Mouse (Mus musculus) intestine, postnatal 0 days (tissue): ENCODE measurements at regions not wholly inside any gene's neighbourhood (a gene's known extent, or its start where the extent isn't known, plus 50 kb on each side); places are given as distances from the start of the nearest gene placed in this dataset.

Experiments used
- ATAC-seq: fragments of 200-750 bp; cut with Nextera tagmentation; 2 replicates; pipeline ENCODE4 v1.8.0; 2017; ENCODE audit warnings: mild to moderate bottlenecking, moderate TSS enrichment, moderate library complexity
- H3K27ac ChIP-seq: fragments of 300-500 bp; sonication (generic); 2 replicates; pipeline ENCODE4 v1.5.1; 2014; ENCODE audit warnings: mild to moderate bottlenecking, low read depth, low read length, moderate library complexity
- H3K27me3 ChIP-seq: fragments of 300-500 bp; sonication (generic); replicated peaks from 2 replicates; pipeline ENCODE4 v1.6.1; 2014; ENCODE audit warnings: low read length, mixed read lengths; ENCODE audit not compliant: control insufficient read depth, insufficient read depth
- H3K36me3 ChIP-seq: fragments of 300-500 bp; sonication (generic); 2 replicates; pipeline ENCODE4 v1.6.1; 2014; ENCODE audit warnings: mild to moderate bottlenecking, moderate library complexity; ENCODE audit not compliant: control insufficient read depth, insufficient read depth
- H3K4me1 ChIP-seq: fragments of 300-500 bp; sonication (generic); replicated peaks from 2 replicates; pipeline ENCODE4 v1.6.1; 2014; ENCODE audit warnings: antibody characterized with exemption, low read length, mixed read lengths; ENCODE audit not compliant: control insufficient read depth, insufficient read depth
- H3K4me2 ChIP-seq: fragments of 300-500 bp; sonication (generic); replicated peaks from 2 replicates; pipeline ENCODE4 v1.6.1; 2014; ENCODE audit warnings: low read depth, mild to moderate bottlenecking, moderate library complexity
- H3K4me3 ChIP-seq: fragments of 300-500 bp; sonication (generic); 2 replicates; pipeline ENCODE4 v1.5.1; 2014; ENCODE audit warnings: low read depth, low read length
- H3K9ac ChIP-seq: fragments of 300-500 bp; sonication (generic); 2 replicates; pipeline ENCODE4 v1.6.1; 2014; ENCODE audit warnings: mild to moderate bottlenecking, low read depth, low read length
- H3K9me3 ChIP-seq: fragments of 300-500 bp; sonication (generic); 2 replicates; pipeline ENCODE4 v1.6.1; 2016; ENCODE audit warnings: mixed run types; ENCODE audit not compliant: control insufficient read depth
- CTCF ChIP-seq: sonication (generic); IDR thresholded peaks from 2 replicates; pipeline ENCODE4 v1.5.1; 2016; ENCODE audit warnings: low read depth, mild to moderate bottlenecking, control low read depth, antibody characterized with exemption, moderate library complexity
- WGBS: fragments of 180-500 bp; shearing (Covaris S2); extraction: QIAGEN DNeasy Blood & Tissue Kit; methylation state at CpG from one replicate; pipeline ENCODE4 v1.1.7; 2014; 5-methylcytosine and 5-hydroxymethylcytosine counted together

- Histone ChIP-seq H3K4me1 (peaks cover 3% of the 10 kb centered on the region; the same call in 1 of the 2 replicates), H3K4me2 (no peak overlapping the region), H3K9me3 (no peaks in the 10 kb centered on the region), H3K4me3 (no peak overlapping the region), H3K36me3 (no peaks in the 10 kb centered on the region), H3K27me3 (no peaks in the 10 kb centered on the region), H3K27ac (no peak overlapping the region), H3K9ac (no peak overlapping the region)
- no peak for ATAC-seq
- peak; percentile 89 for TF ChIP-seq CTCF
- 45% methylated on average over 14 of the region's 14 CpGs for WGBS
Observed at GRCm38 (mm10) chr7:116701466-116702342, 197.5 kb downstream of the Nucb2 start.

- WGBS: 88% methylated on average over 2 of the region's 2 CpGs
- Histone ChIP-seq H3K27me3 (no peaks in the 10 kb centered on the region), H3K27ac (no peak overlapping the region), H3K9me3 (no peaks in the 10 kb centered on the region), H3K4me2 (no peak overlapping the region), H3K4me1 (peaks cover 3% of the 10 kb centered on the region; the same call in 1 of the 2 replicates), H3K36me3 (no peaks in the 10 kb centered on the region), H3K4me3 (no peak overlapping the region), H3K9ac (no peak overlapping the region)
- peak; percentile 25; the same call in 1 of the 2 replicates for TF ChIP-seq CTCF
- ATAC-seq: no peak
Observed at GRCm38 (mm10) chr7:116702596-116702995, 198.4 kb downstream of the Nucb2 start.

GRCm38 (mm10) chr7:116711541-116711940 lies 207.4 kb downstream of the Nucb2 start:
- no peak for TF ChIP-seq CTCF
- ATAC-seq: no peak
- WGBS: 82% methylated on average over 2 of the region's 2 CpGs

GRCm38 (mm10) chr7:116713200-116713599 lies 209.0 kb downstream of the Nucb2 start:
- Histone ChIP-seq H3K4me2 (no peak overlapping the region), H3K4me1 (no peaks in the 10 kb centered on the region), H3K27me3 (no peaks in the 10 kb centered on the region), H3K36me3 (no peaks in the 10 kb centered on the region), H3K27ac (no peak overlapping the region), H3K9ac (no peak overlapping the region), H3K4me3 (no peak overlapping the region), H3K9me3 (no peaks in the 10 kb centered on the region)
- no peak for TF ChIP-seq CTCF
- 78% methylated on average over 8 of the region's 8 CpGs for WGBS
- no peak for ATAC-seq

More at GRCm38 (mm10) chr7:116711541-116711940, 207.4 kb downstream of the Nucb2 start:
- H3K27ac ChIP-seq: no peak overlapping the region
- H3K4me2 ChIP-seq: no peak overlapping the region
- no peaks in the 10 kb centered on the region for H3K36me3 ChIP-seq
- no peaks in the 10 kb centered on the region for H3K9me3 ChIP-seq
- no peak overlapping the region for H3K9ac ChIP-seq
- H3K4me1 ChIP-seq: no peaks in the 10 kb centered on the region
- H3K27me3 ChIP-seq: no peaks in the 10 kb centered on the region
- H3K4me3 ChIP-seq: no peak overlapping the region

- ATAC-seq: no peak
- Histone ChIP-seq H3K9ac (no peak overlapping the region), H3K27me3 (no peaks in the 10 kb centered on the region), H3K9me3 (no peaks in the 10 kb centered on the region), H3K27ac (no peak overlapping the region), H3K4me1 (no peaks in the 10 kb centered on the region), H3K4me3 (no peak overlapping the region), H3K4me2 (no peak overlapping the region), H3K36me3 (no peaks in the 10 kb centered on the region)
- WGBS: 54% methylated on average over 10 of the region's 10 CpGs
- TF ChIP-seq CTCF: no peak
Observed at GRCm38 (mm10) chr7:116715234-116716046, 211.3 kb downstream of the Nucb2 start.

DNA sequence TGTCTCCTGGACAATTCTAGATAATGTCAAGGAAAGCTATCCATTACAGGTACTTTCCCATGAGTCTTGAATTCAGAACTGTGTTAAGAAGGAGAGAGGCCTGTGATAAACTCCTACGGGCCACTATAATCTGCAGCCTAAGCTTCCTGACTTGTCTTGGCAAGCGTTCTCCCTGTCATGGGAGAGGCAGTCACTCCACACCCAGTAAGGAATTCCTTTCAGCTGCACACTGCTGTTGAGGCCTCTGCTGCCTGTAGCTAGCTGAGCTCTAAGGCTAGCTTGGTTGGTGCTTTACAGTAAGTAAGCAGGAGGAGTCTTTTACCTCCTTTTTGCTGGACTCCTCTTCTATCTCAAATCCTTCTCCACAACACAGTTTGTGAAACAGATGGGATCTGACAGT lies 224.2 kb downstream of the Nucb2 start:
- H3K9me3 ChIP-seq: no peaks in the 10 kb centered on the region
- no peak for TF ChIP-seq CTCF
- H3K4me1 ChIP-seq: no peaks in the 10 kb centered on the region
- H3K36me3 ChIP-seq: no peaks in the 10 kb centered on the region
- no peak overlapping the region for H3K4me3 ChIP-seq
- no peak overlapping the region for H3K4me2 ChIP-seq
- WGBS: 44% methylated on average over 2 of the region's 2 CpGs
- no peak overlapping the region for H3K9ac ChIP-seq
- no peak overlapping the region for H3K27ac ChIP-seq
- ATAC-seq: no peak
- H3K27me3 ChIP-seq: no peaks in the 10 kb centered on the region
